Mouse (Mus musculus): ENCODE results near the gene Sox12. TPM values are rescaled to one million over a fixed set of nuclear protein-coding genes. Genes with fewer than 3 reads are reported as not detected.
A peak's percentile ranks its signal among the peaks of the same experiment; 100 is the strongest.
"Not testable (repeated sequence)": the region's sequence is repeated elsewhere in the genome, so short reads cannot be mapped to it uniquely, and the experiment has no call there.

Sox12 gene
- polyA plus RNA-seq (2015; fragmentation: Nextera tagmentation; extraction: Ambion mirVana), result 5.2 and 6.6 TPM in 2 replicates

- peak within 1 kb of the TSS; percentile 92 for H3K4me2 ChIP-seq
- peak within 1 kb of the TSS; percentile 81 for H3K9ac ChIP-seq
- peak within 1 kb of the TSS; percentile 100 for H3K27ac ChIP-seq
- peaks cover 41% of the 10 kb centered on the region for H3K4me1 ChIP-seq
- peak; percentile 57 for ATAC-seq (ENCODE audit: insufficient number of reproducible peaks, low FRiP score, low TSS enrichment, low read depth)
- H3K27me3 ChIP-seq, result no peaks in the 10 kb centered on the region
- WGBS, result 1% methylated on average over 59 of the region's 104 CpGs
- H3K9me3 ChIP-seq, result no peaks in the 10 kb centered on the region
- H3K4me3 ChIP-seq, result peak within 1 kb of the TSS; percentile 84
- H3K36me3 ChIP-seq, result 0 out of 2 replicates have a peak, but pooled peaks cover 2% of the 10 kb centered on the region
Observed at GRCm38 (mm10) chr2:152397680-152398435, at the start of gene Sox12. TSS of gene Sox12 (minus strand) at chr2:152398063.

- H3K4me2 ChIP-seq, result no peak overlapping the region
- WGBS, result 46% methylated on average over 5 of the region's 5 CpGs
- H3K9me3 ChIP-seq, result no peaks in the 10 kb centered on the region
- no peaks in the 10 kb centered on the region for H3K36me3 ChIP-seq
- no peak overlapping the region for H3K4me3 ChIP-seq
- H3K9ac ChIP-seq, result no peak overlapping the region
- no peak overlapping the region for H3K27ac ChIP-seq
- ATAC-seq (ENCODE audit: insufficient number of reproducible peaks, low FRiP score, low TSS enrichment, low read depth), result no peak
- H3K27me3 ChIP-seq, result no peaks in the 10 kb centered on the region
- H3K4me1 ChIP-seq, result no peaks in the 10 kb centered on the region; the same call in 1 of the 2 replicates
Observed at GRCm38 (mm10) chr2:152447461-152447860, 49.6 kb upstream of the Sox12 start.

GRCm38 (mm10) chr2:152446642-152447041 is 48.8 kb upstream of the Sox12 start:
- H3K4me2 ChIP-seq, result no peak overlapping the region
- no peak for ATAC-seq (ENCODE audit: insufficient number of reproducible peaks, low FRiP score, low TSS enrichment, low read depth)

GRCm38 (mm10) chr2:152443281-152443680 is 45.4 kb upstream of the Sox12 start:
- no peaks in the 10 kb centered on the region for H3K9me3 ChIP-seq
- no peaks in the 10 kb centered on the region for H3K4me1 ChIP-seq
- no peak overlapping the region for H3K4me3 ChIP-seq
- H3K36me3 ChIP-seq, result no peaks in the 10 kb centered on the region
- ATAC-seq (ENCODE audit: insufficient number of reproducible peaks, low FRiP score, low TSS enrichment, low read depth), result no peak
- no peak overlapping the region for H3K4me2 ChIP-seq
- no peaks in the 10 kb centered on the region for H3K27me3 ChIP-seq
- H3K27ac ChIP-seq, result no peak overlapping the region
- no peak overlapping the region for H3K9ac ChIP-seq
- WGBS, result 85% methylated on average over 8 of the region's 8 CpGs

More at GRCm38 (mm10) chr2:152446642-152447041, 48.8 kb upstream of the Sox12 start:
- no peaks in the 10 kb centered on the region for H3K9me3 ChIP-seq
- H3K4me1 ChIP-seq, result no peaks in the 10 kb centered on the region
- WGBS, result 64% methylated on average over 2 of the region's 2 CpGs
- no peak overlapping the region for H3K4me3 ChIP-seq
- no peak overlapping the region for H3K27ac ChIP-seq
- H3K9ac ChIP-seq, result no peak overlapping the region
- H3K36me3 ChIP-seq, result no peaks in the 10 kb centered on the region
- H3K27me3 ChIP-seq, result no peaks in the 10 kb centered on the region

DNA sequence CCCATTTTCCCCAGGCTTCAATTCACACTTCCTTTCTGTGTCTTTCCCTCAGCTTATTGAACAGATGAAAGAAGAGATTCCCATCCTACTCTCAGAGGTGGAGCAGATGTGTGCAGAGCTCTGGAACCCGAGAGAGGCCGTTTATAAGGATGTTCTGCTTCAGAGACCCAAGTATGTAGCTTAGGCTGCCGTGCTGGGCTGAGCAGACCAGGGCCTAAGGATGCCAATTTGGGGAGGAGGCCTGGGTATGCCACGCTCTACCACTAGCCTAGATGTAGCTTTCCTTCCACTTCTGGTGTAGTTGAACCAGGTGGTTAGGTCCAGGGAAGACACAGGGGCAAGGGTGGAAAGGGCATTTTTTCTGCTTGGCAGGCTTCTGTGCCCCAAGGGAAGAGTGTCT is 44.5 kb upstream of the Sox12 start:
- WGBS, result 73% methylated on average over 4 of the region's 4 CpGs
- no peak for ATAC-seq (ENCODE audit: insufficient number of reproducible peaks, low FRiP score, low TSS enrichment, low read depth)
- no peaks in the 10 kb centered on the region for H3K9me3 ChIP-seq
- H3K4me1 ChIP-seq, result peaks cover 1% of the 10 kb centered on the region
- H3K36me3 ChIP-seq, result no peaks in the 10 kb centered on the region
- H3K9ac ChIP-seq, result no peak overlapping the region
- H3K27me3 ChIP-seq, result no peaks in the 10 kb centered on the region
- no peak overlapping the region for H3K4me2 ChIP-seq
- H3K27ac ChIP-seq, result no peak overlapping the region
- no peak overlapping the region for H3K4me3 ChIP-seq

GRCm38 (mm10) chr2:152439833-152440232 is 42.0 kb upstream of the Sox12 start:
- H3K9me3 ChIP-seq, result no peaks in the 10 kb centered on the region
- ATAC-seq (ENCODE audit: insufficient number of reproducible peaks, low FRiP score, low TSS enrichment, low read depth), result no peak
- WGBS, result 83% methylated on average over 2 of the region's 2 CpGs
- no peak overlapping the region for H3K9ac ChIP-seq
- no peaks in the 10 kb centered on the region for H3K36me3 ChIP-seq
- H3K4me3 ChIP-seq, result no peak overlapping the region
- H3K4me1 ChIP-seq, result peaks cover 5% of the 10 kb centered on the region
- H3K27ac ChIP-seq, result no peak overlapping the region
- H3K27me3 ChIP-seq, result no peaks in the 10 kb centered on the region
- no peak overlapping the region for H3K4me2 ChIP-seq

- Histone ChIP-seq H3K27me3 (no peaks in the 10 kb centered on the region), H3K4me1 (peaks cover 5% of the 10 kb centered on the region), H3K9me3 (no peaks in the 10 kb centered on the region), H3K4me3 (no peak overlapping the region), H3K4me2 (no peak overlapping the region), H3K36me3 (no peaks in the 10 kb centered on the region), H3K27ac (no peak overlapping the region), H3K9ac (no peak overlapping the region)
- WGBS, result 55% methylated on average over 1 of the region's 1 CpGs
- ATAC-seq (ENCODE audit: insufficient number of reproducible peaks, low FRiP score, low TSS enrichment, low read depth), result no peak
Observed at GRCm38 (mm10) chr2:152438963-152439362, 41.1 kb upstream of the Sox12 start.

- ATAC-seq (ENCODE audit: insufficient number of reproducible peaks, low FRiP score, low TSS enrichment, low read depth), result peak; percentile 62
- peak overlapping the region; percentile 34 for H3K4me3 ChIP-seq
- H3K27me3 ChIP-seq, result no peaks in the 10 kb centered on the region
- 4% methylated on average over 23 of the region's 23 CpGs for WGBS
- H3K9me3 ChIP-seq, result no peaks in the 10 kb centered on the region
- peak overlapping the region; percentile 67 for H3K4me2 ChIP-seq
- 0 out of 2 replicates have a peak overlapping the region, but pooled peaks have one; percentile 31 for H3K9ac ChIP-seq
- no peaks in the 10 kb centered on the region for H3K36me3 ChIP-seq
- H3K4me1 ChIP-seq, result peaks cover 5% of the 10 kb centered on the region
- no peak overlapping the region for H3K27ac ChIP-seq
Observed at GRCm38 (mm10) chr2:152436983-152437860, 39.4 kb upstream of the Sox12 start.

GRCm38 (mm10) chr2:152436405-152436901 is 38.6 kb upstream of the Sox12 start:
- H3K4me2 ChIP-seq, result no peak overlapping the region
- no peak for ATAC-seq (ENCODE audit: insufficient number of reproducible peaks, low FRiP score, low TSS enrichment, low read depth)
- H3K27me3 ChIP-seq, result no peaks in the 10 kb centered on the region
- WGBS, result 76% methylated on average over 7 of the region's 7 CpGs
- H3K36me3 ChIP-seq, result no peaks in the 10 kb centered on the region
- no peak overlapping the region for H3K4me3 ChIP-seq
- H3K27ac ChIP-seq, result no peak overlapping the region
- H3K9ac ChIP-seq, result no peak overlapping the region
- H3K9me3 ChIP-seq, result no peaks in the 10 kb centered on the region
- H3K4me1 ChIP-seq, result peaks cover 5% of the 10 kb centered on the region

DNA sequence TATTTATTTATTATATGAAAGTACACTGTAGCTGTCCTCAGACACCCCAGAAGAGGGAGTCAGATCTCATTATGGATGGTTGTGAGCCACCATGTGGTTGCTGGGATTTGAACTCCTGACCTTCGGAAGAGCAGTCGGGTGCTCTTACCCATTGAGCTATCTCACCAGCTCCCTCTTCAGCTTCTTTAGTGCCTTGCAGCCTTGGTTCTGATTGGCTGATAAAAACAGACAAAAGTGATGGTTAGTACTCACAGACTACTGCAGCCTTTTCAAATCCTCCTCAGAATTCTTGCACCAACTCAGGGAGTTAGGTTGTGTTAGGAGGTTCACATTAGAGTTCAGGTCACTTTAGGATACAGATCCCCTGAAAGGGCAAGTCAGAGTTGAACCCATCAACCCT is 30.6 kb upstream of the Sox12 start:
- not testable (repeated sequence) for H3K9ac ChIP-seq; H3K4me3 ChIP-seq; H3K27me3 ChIP-seq; H3K9me3 ChIP-seq; H3K36me3 ChIP-seq; H3K4me1 ChIP-seq; H3K4me2 ChIP-seq; ATAC-seq (ENCODE audit: insufficient number of reproducible peaks, low FRiP score, low TSS enrichment, low read depth); H3K27ac ChIP-seq
- WGBS, result 84% methylated on average over 2 of the region's 2 CpGs

GRCm38 (mm10) chr2:152427493-152427892 is 29.6 kb upstream of the Sox12 start:
- Histone ChIP-seq H3K4me2 (peak overlapping the region; percentile 30; the same call in 1 of the 2 replicates), H3K4me1 (peaks cover 8% of the 10 kb centered on the region; the same call in 1 of the 2 replicates), H3K27me3 (no peaks in the 10 kb centered on the region), H3K36me3 (no peaks in the 10 kb centered on the region), H3K9me3 (no peaks in the 10 kb centered on the region), H3K4me3 (no peak overlapping the region), H3K27ac (no peak overlapping the region), H3K9ac (no peak overlapping the region)
- no peak for ATAC-seq (ENCODE audit: insufficient number of reproducible peaks, low FRiP score, low TSS enrichment, low read depth)
- WGBS, result 7% methylated on average over 12 of the region's 12 CpGs

Measured in limb, embryonic 15.5 days (tissue).